Mouse (Mus musculus): ENCODE results near the gene Gpn2. TPM values are rescaled to one million over a fixed set of nuclear protein-coding genes. Genes with fewer than 3 reads are reported as not detected.

Gpn2 gene
- total RNA-seq, 2 experiments from 2014 or later: 16.0 to 29.3 TPM

Other genes starting within 250 kb of the Gpn2 start
- 15.3 and 18.6 TPM in 2 replicates for gene Wdtc1, start 230.9 kb upstream of the Gpn2 start, total RNA-seq (2014; fragmentation: Nextera tagmentation)
- gene Wdtc1, start 230.9 kb upstream of the Gpn2 start, total RNA-seq (2017): 7.5 and 8.0 TPM in 2 replicates
- 31.8 and 33.1 TPM in 2 replicates for gene Slc9a1, start 214.7 kb upstream of the Gpn2 start, total RNA-seq (2014; fragmentation: Nextera tagmentation)
- gene Slc9a1, start 214.7 kb upstream of the Gpn2 start, total RNA-seq (2017): 5.8 and 13.7 TPM in 2 replicates
- gene Tent5b, start 104.2 kb upstream of the Gpn2 start, total RNA-seq (2014; fragmentation: Nextera tagmentation): not detected in 2 replicates
- gene Tent5b, start 104.2 kb upstream of the Gpn2 start, total RNA-seq (2017): 0.28 TPM in 1 of 2 replicates, not detected in the other
- not detected in 2 replicates for gene Trnp1, start 85.8 kb upstream of the Gpn2 start, total RNA-seq (2014; fragmentation: Nextera tagmentation)
- gene Trnp1, start 85.8 kb upstream of the Gpn2 start, total RNA-seq (2017): 3.9 TPM in 1 of 2 replicates, not detected in the other
- not detected in 2 replicates for gene Kdf1, start 65.4 kb upstream of the Gpn2 start, total RNA-seq (2014; fragmentation: Nextera tagmentation)
- gene Kdf1, start 65.4 kb upstream of the Gpn2 start, total RNA-seq (2017): not detected in 2 replicates
- gene Nudc, start 38.4 kb upstream of the Gpn2 start, total RNA-seq (2014; fragmentation: Nextera tagmentation): 250 and 258 TPM in 2 replicates
- 271 and 301 TPM in 2 replicates for gene Nudc, start 38.4 kb upstream of the Gpn2 start, total RNA-seq (2017)
- gene Nr0b2, start 31.0 kb upstream of the Gpn2 start, total RNA-seq (2014; fragmentation: Nextera tagmentation): not detected in 2 replicates
- gene Nr0b2, start 31.0 kb upstream of the Gpn2 start, total RNA-seq (2017): not detected in 2 replicates
- 1.2 and 6.2 TPM in 2 replicates for gene Gpatch3, start 9.6 kb upstream of the Gpn2 start, total RNA-seq (2014; fragmentation: Nextera tagmentation)
- 16.9 and 29.6 TPM in 2 replicates for gene Gpatch3, start 9.6 kb upstream of the Gpn2 start, total RNA-seq (2017)
- 1.7 and 2.7 TPM in 2 replicates for gene Sfn, start 17.8 kb downstream of the Gpn2 start, total RNA-seq (2014; fragmentation: Nextera tagmentation)
- 1.3 and 2.0 TPM in 2 replicates for gene Sfn, start 17.8 kb downstream of the Gpn2 start, total RNA-seq (2017)
- gene Zdhhc18, start 65.8 kb downstream of the Gpn2 start, total RNA-seq (2014; fragmentation: Nextera tagmentation): 16.2 and 24.1 TPM in 2 replicates
- gene Zdhhc18, start 65.8 kb downstream of the Gpn2 start, total RNA-seq (2017): 5.0 and 8.1 TPM in 2 replicates
- gene Pigv, start 88.3 kb downstream of the Gpn2 start, total RNA-seq (2014; fragmentation: Nextera tagmentation): 7.0 and 10.1 TPM in 2 replicates
- gene Pigv, start 88.3 kb downstream of the Gpn2 start, total RNA-seq (2017): 2.3 and 12.4 TPM in 2 replicates
- 127 and 136 TPM in 2 replicates for gene Arid1a, start 172.4 kb downstream of the Gpn2 start, total RNA-seq (2014; fragmentation: Nextera tagmentation)
- gene Arid1a, start 172.4 kb downstream of the Gpn2 start, total RNA-seq (2017): 28.2 and 29.6 TPM in 2 replicates